Mouse (Mus musculus) left cerebral cortex, postnatal 4 days (tissue): ENCODE data around the gene Olfr836. TPM values are rescaled to one million over a fixed set of nuclear protein-coding genes. Genes with fewer than 3 reads are reported as not detected.
"Not testable (repeated sequence)": the region's sequence is repeated elsewhere in the genome, so short reads cannot be mapped to it uniquely, and the experiment has no call there.

Source experiments
- DNase-seq: peaks from one replicate; pipeline ENCODE4 v3.0.0-alpha.2; 2022
- intact Hi-C: fragments of 180-260 bp; cut with DNase I; formaldehyde crosslinking; loops from one replicate; pipeline ENCODE4 v1.15.1; 2025
- total RNA-seq, 2 experiments: library from RNA; stranded (reverse); gene quantifications; 2 replicates each; pipeline ENCODE4 v1.2.3; 2021

Gene Olfr836
- not detected for total RNA-seq

DNA sequence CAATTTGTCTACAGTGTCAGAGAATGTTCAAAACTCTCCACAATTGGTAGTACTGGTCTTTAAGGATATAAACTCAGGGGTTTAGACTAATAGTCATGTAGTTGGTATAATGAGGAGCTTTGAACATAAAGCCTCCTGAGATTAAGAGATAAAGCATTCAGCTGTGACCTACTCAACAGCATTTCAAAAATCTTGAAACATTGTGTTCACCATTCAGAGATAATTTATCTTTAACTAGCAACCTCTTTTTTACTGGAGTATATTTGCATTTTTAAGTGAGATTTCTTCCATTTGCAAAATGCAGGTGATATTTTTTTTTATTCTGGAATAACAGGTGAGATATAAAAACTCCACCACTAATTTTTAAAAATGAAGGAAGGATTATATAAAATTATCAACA is at the start of gene Olfr836:
Olfr836 (plus strand) TSS at position 301 of the 400 bp plus-strand sequence.
- intact Hi-C loops = no loop called here
- no peak for DNase-seq

DNA sequence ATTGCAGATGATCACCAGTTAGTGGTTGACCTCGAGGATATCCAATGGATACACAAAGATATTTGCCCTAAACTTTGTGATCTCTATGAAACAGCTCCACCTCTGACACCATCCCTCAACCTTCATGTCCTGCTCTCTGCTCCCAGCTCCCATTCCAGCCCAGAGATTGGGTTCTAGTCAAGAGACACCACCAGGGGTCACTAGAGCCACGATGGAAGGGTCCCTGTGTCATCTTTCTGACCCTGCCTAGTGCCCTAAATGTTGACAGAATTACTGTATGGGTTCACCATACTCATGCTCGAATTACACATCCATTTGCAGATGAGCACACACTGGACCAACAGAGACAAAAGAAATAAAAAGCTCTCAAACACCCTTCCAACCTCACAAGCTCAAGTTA is 35.2 kb upstream of the Olfr836 start:
- no peak for DNase-seq
- intact Hi-C loops = no loop called here

DNA sequence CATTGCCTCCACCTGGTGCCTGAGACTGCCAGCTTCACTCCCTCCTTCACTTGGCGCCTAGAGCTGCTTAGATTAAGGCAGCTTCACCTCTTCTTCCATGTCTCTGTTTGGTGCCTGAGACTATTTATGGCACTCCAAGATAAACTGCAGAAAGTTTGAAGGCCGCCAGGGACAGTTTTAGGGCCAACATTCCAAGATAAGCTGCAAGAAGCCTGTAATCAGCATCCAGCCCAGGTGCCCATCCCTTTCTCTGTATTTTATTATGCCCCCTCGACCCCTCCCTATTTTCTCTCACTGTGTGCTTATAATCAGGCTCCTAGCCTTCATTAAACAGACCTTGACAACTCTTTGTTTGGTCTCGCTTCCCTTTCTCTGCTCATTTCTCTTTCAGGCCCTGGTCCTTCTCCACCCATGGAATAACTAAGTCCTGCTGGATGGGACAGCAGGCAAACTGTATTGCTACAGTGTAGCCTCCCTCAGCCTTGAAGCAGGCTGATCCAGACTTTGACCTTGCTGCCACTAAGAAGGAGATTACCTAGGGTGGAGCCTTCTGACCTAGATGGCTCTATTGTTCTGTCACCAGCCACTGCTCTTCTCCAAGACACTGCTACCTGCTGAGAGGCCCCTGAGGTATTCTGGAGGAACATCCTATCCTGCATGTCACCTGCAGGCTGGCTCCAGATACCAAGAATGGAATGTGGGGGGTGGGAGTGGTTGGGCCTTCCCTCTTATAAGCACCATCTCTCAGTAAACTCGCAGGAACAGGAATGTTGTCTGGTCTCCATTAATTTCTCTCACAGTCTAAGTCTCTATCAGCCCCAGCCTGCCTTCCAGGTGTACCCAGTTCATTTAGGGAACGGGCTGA is 27.1 kb upstream of the Olfr836 start:
- DNase-seq, intact Hi-C loops: not testable (repeated sequence)

DNA sequence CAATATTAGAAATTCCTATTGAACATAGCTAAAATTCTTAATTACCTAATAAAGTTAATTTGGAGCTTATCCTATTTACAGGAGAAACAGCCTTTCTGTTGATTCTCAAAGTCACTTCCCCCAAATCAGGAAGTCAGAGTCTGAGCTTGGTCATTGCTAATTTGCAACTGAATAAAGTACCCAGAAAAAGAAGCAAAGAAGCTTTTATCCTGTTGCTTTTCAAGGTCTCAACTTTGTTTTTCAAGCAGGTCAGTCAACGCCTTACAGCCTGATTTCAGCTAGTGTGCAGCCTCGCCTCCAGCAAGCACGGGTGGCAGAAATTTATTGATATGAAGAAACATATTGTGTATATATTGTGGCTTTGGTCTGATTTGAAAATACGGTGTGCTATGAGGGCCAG is 22.9 kb upstream of the Olfr836 start:
- intact Hi-C loops = no loop called here
- no peak for DNase-seq

DNA sequence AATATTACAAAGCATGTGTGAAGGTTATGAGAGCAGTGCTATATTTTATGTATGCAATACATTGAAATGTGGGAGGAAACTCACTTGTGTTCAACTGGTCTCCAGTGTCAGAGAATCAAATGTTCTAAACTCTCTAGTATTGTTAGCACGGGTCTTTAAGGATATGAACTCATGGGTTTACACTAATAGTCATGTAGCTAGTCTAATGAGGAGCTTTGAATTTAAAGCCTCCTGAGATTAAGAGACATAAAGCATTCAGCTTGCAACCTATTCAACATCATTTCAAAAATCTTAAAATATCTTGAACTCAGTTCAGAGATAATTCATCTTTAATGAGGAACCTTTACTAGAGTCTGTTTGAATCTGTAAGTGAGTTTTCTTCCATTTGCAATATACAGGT is 15.8 kb downstream of the Olfr836 start, which contains the start of gene Olfr837:
Olfr837 (plus strand) TSS at position 301 of the 400 bp plus-strand sequence.
- intact Hi-C loops = no loop called here
- no peak for DNase-seq

Other genes with a start within 250 kb of the Olfr836 start
- not detected for gene Olfr830, start 245.7 kb upstream of the Olfr836 start, total RNA-seq
- not detected for gene Olfr832, start 183.3 kb upstream of the Olfr836 start, total RNA-seq
- gene Olfr834, start 132.4 kb upstream of the Olfr836 start, total RNA-seq = not detected
- gene Olfr835, start 87.6 kb upstream of the Olfr836 start, total RNA-seq = not detected
- gene Olfr837, start 15.9 kb downstream of the Olfr836 start, total RNA-seq = not detected
- under 1 TPM; 0.08 to 0.16 TPM for gene Olfr839-ps1, start 56.9 kb downstream of the Olfr836 start, total RNA-seq
- gene Olfr843, start 131.6 kb downstream of the Olfr836 start, total RNA-seq = not detected
- gene Olfr844, start 196.0 kb downstream of the Olfr836 start, total RNA-seq = not detected
- gene Olfr845, start 216.1 kb downstream of the Olfr836 start, total RNA-seq = not detected
- gene Olfr846, start 243.6 kb downstream of the Olfr836 start, total RNA-seq = not detected